Mouse (Mus musculus) G1E (cell line): ENCODE results near the gene Rnf26.

Experiments
- CTCF ChIP-seq: IDR thresholded peaks from 2 replicates; pipeline ENCODE4 v1.5.1; 2012; ENCODE audit warnings: low read depth, low read length, inconsistent platforms, mixed read lengths
- GATA1 ChIP-seq: IDR thresholded peaks from 2 replicates; pipeline ENCODE4 v1.6.1; 2012; ENCODE audit warnings: borderline replicate concordance, low read length, inconsistent platforms, mixed read lengths

- TF ChIP-seq CTCF (no peak), GATA1 (no peak)
These were observed 64.6 kb downstream of the Rnf26 start for GRCm38 (mm10) chr9:44048541-44049380.
